Mouse (Mus musculus) adrenal gland, postnatal 25 days (tissue): Measurements from ENCODE around the gene Rbp2. TPM values are rescaled to one million over a fixed set of nuclear protein-coding genes. Genes with fewer than 3 reads are reported as not detected.

Experiments used
- DNase-seq: peaks from one replicate; pipeline ENCODE4 v3.0.0; 2021; ENCODE audit warnings: mixed read lengths
- total RNA-seq: library from RNA; stranded (reverse); gene quantifications from 2 replicates; pipeline ENCODE4 v1.2.3, GENCODE M21; 2021

The Rbp2 gene
- total RNA-seq, 1 experiment from 2014 or later: not detected

GRCm38 (mm10) chr9:98524786-98525542 is 39.0 kb downstream of the Rbp2 start:
- DNase-seq: peak; percentile 15

- DNase-seq: no peak
These were observed 39.6 kb downstream of the Rbp2 start for GRCm38 (mm10) chr9:98525543-98525924.

GRCm38 (mm10) chr9:98527226-98527625 is 41.3 kb downstream of the Rbp2 start:
- no peak for DNase-seq

GRCm38 (mm10) chr9:98529776-98530175 is 43.9 kb downstream of the Rbp2 start:
- DNase-seq: no peak

GRCm38 (mm10) chr9:98530999-98531398 is 45.1 kb downstream of the Rbp2 start:
- no peak for DNase-seq

GRCm38 (mm10) chr9:98534675-98535280 is 48.9 kb downstream of the Rbp2 start:
- no peak for DNase-seq

- DNase-seq: no peak
These were observed 49.8 kb downstream of the Rbp2 start for GRCm38 (mm10) chr9:98535763-98536162.

- no peak for DNase-seq
These were observed 52.2 kb downstream of the Rbp2 start for GRCm38 (mm10) chr9:98538017-98538712.

- peak; percentile 37 for DNase-seq
These were observed 52.9 kb downstream of the Rbp2 start for GRCm38 (mm10) chr9:98538713-98539360.

- DNase-seq: no peak
These were observed 58.1 kb downstream of the Rbp2 start for GRCm38 (mm10) chr9:98544042-98544441.

Other genes with a start within 250 kb of the Rbp2 start
- 14.7 and 19.0 TPM in 2 replicates for gene Nmnat3, start 198.7 kb upstream of the Rbp2 start, total RNA-seq
- gene Rbp1, start 63.2 kb upstream of the Rbp2 start, total RNA-seq: 2.5 and 5.2 TPM in 2 replicates
- gene Copb2, start 77.6 kb downstream of the Rbp2 start, total RNA-seq: 112 and 124 TPM in 2 replicates
- 56.5 and 68.2 TPM in 2 replicates for gene Mrps22, start 115.5 kb downstream of the Rbp2 start, total RNA-seq